Mouse (Mus musculus) lung, postnatal 14 days (tissue): ENCODE data around the gene Skint6.
"Not testable (repeated sequence)": the region's sequence is repeated elsewhere in the genome, so short reads cannot be mapped to it uniquely, and the experiment has no call there.

Experiments
- DNase-seq: peaks from one replicate; pipeline ENCODE4 v3.0.0; 2021

Skint6 gene

GRCm38 (mm10) chr4:113286873-113287272, at the start of gene Skint6:
TSS of gene Skint6 (minus strand) at chr4:113286973.
- DNase-seq: no peak

DNA sequence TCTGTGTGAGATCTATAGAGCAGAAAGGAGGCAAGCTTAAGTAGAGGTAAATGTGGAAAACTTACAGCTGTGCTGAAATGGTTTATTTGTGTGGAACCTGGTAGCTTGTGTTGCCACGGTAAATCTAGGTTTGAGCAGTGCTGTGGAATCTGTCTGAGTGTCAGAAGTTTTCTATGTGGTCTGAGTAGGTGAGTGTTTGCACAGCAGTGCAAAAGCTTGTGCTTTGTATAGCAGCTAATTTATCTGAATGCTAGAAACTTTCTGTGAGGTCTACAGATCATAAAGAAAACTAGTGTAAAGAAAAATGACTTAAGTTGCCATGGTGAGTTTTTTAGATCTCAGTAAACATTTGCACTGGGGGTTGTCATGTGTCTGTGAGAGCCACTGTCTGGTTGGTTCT, 34.1 kb upstream of the Skint6 start:
- DNase-seq: no peak

DNA sequence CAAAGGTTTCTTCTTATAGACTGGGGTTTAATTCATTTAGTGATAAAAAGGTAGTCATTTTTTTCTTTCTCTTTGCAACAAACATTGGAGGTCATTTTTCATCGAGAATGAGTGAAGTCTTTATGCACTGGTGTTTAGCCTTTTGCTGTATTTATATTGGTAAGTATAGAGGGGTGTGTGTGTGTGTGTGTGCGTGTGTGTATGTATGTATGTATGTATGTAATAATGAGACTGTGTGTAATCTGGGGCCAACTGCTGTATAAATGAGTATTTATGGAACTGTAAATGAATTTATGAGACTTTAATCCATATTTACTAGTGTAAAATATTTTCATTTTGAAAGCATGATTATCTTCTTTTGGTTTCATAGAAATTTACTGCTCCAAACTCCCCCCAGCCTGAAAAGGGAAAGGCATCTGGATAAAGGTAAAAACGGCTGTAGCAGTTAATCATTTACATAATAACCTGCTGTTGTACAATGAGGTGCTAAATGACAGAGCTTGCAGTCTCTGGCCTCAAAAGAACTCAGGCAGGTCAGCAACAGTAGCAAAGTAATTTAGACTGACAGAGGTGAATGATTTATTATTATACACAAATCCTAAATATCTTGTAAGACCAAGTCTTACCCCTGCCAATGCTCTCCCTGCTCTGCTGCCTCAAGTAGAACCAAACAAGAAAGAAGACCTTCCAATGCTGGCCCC, 15.2 kb upstream of the Skint6 start:
- no peak for DNase-seq

DNA sequence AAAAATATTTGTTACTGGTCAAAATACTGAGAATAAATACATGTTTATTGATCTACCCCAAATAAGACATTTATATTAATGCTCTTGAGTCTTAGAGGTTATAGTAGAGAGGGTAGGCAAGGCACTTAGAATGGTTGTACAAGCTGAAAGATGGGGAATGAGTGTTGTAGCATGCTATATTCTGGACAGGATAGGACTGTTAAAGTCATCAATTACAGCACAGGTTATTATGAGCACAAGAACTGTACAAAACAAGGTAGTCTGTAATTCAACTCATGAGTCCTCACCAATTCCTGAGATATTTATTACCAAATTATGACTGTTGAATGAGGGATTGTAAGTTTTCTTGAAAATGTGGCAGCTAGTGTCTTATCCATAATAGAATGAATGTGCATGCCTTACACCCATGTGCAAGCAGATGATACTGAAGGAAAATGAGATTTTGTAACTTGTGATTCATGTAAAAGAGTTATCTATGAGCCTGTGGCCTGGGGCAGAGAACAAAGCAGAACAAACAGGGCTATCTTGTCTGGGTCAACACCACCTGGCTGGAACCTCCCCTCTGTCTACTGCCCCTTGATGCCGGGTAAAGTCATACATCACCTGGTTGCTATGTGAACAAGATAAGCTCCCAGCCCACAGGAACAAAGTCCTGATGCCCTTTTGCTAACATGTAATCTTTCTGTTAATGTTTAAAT, 23.3 kb downstream of the Skint6 start:
- DNase-seq: no peak

DNA sequence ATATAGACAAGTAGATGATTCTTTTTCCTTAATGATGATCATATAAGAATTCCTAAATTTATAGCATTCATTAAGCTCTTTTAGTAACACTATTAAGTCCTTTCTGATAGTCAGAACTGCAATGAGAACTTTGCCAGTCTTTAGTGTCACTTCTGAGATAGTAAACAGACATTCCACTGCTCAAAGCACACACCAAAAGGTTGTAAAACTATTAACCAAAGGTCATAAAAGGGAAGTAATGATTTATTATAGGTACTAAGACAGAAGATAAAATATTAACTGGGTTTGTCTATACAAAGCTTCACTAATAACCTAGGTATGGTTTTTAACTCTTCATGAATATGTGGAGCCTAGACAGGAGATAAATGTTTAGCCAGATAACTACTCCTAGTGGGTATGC, 41.0 kb downstream of the Skint6 start:
- DNase-seq: no peak

- DNase-seq: no peak
Observed at GRCm38 (mm10) chr4:113067621-113068020, 219.2 kb downstream of the Skint6 start.

DNA sequence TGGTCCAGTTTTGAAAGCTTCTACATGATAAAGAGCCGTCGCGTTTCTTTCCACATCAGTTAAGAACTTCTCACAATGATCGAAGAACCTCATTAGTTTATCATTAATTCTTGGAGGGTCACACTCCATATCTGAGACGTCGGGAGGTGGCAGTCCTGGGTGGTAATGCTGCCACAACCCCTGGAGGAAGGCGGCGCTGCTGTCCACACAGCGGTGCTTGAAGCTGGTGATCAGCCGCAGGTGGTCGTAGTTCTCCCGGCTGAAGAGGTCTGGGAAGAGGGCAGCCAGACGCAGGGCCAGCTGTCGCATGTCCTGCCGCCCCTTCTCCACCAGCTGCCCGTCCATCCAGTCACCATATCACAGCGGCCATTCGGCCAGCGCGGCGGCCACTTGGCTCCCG, 307.6 kb downstream of the Skint6 start:
- not testable (repeated sequence) for DNase-seq

- no peak for DNase-seq
Observed at GRCm38 (mm10) chr4:112790646-112791045, 496.1 kb downstream of the Skint6 start.

GRCm38 (mm10) chr4:112774766-112775165, 512.0 kb downstream of the Skint6 start, which contains the start of gene Skint10:
TSS of gene Skint10 (minus strand) at chr4:112774866.
- DNase-seq: no peak
